Mouse (Mus musculus) embryo, embryonic 11.5 days (tissue): ENCODE data around the gene Mtif2.

ENCODE experiments used
- DNase-seq: peaks from one replicate; pipeline ENCODE4 v3.0.0-alpha.2; 2012; ENCODE audit warnings: low read depth, low spot score

Gene Mtif2

DNA sequence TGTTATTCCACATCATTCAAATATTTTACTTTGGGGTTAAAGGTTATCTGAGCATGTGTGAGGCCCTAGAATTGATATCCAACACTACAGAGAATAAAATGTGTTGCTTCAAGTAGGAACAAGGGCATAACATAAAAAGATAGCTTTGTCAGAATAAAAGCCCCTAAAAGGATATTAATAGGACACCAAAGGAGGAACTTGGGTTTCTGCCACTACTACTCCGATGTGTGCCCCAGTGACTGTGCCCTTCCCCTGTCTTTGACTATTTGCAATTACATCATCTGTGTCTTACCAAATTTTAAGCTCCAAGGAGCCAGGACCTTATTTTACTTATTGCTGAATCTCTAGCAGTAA, 23.2 kb downstream of the Mtif2 start:
- no peak for DNase-seq

DNA sequence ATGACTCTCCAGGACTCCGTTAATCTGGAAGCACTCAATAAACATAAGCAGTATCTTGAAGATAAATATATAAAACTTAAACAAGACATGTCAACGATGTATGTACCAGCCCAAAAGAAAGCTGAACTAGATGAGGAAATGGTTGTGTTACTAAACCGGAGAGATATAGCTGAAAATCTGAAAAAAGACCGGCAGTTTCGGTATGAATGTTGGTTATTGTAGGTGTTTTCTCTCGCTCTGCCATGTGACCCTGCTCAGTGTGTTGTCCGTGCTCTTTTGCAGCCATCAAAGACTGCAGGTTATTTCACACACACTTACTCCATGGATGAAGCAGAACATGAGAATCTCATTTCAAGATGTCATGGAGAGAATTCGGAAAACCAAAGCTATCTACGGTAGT, 34.2 kb downstream of the Mtif2 start:
- DNase-seq = no peak

DNA sequence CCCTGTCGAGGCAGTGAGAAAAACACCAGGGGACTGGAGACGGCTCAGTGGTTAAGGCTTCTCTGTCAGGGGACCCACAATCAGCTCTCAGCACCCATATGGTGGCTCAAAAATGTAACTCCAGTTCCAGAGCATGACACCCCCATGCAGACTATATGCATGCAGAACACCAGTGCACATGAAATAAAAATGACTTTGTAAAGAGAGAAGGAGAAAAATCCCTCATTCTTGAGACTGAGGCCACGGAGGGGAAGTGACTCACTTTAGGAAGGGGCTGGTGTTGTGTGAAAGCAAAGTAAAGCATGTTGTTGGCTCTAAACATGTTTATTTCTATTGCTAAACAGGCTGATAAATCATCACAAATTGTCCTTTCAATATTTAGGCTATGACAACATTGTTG, 34.8 kb downstream of the Mtif2 start:
- DNase-seq = no peak

DNA sequence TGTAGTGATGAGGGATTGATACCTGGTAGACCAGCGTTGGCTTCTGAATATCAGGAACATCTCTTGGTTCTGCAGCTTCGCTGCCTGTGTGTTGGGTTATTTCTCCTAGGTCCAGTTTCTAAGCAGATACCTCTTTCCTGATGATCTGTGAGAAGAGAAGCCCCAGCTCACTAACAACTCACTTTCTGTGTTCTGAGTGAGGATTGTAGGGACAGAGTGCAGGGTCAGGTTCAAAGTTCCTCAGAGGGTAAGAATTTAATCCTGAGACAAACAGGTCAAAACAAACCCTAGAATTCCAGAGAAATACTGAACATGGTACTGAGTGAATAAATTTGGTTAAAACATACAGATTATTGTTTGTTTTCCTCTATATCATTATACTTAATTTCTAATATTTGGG, 37.2 kb downstream of the Mtif2 start:
- DNase-seq = no peak

DNA sequence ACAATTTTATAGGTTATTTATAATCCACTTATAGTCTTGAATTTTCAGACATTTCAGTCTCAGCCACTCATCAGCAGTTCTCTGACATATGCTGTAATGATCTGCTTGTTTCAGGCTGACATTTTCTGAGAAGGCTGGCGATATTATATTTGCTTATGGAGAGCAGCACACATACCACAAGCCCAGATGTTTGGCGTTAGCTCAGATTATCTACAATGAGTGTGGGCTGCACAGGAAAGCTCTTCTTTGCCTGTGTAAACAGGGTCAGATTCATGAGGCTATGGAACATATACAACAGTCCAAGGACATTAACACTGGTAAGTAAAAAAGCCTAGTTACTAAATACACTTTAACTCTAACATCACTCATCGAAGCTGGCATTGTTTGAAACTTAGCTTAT, 45.3 kb downstream of the Mtif2 start:
- no peak for DNase-seq

DNA sequence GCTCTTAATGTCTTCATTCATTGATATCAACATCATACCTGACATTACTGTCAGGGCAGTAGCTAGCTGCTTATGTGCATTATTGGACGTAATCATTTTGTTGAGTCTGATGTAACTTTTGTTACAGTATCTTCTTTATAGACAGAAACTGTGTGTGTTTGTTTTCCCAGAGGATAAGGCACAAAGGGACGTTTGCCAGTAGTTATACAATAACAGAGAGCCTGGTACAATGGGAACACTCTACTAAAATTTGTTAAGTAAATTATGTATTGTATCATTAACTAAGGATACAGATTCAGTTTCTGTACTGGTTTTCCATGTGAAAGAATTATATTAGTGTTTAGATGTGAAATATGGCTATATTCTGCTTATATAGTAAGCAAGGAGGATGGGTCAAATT, 46.4 kb downstream of the Mtif2 start:
- DNase-seq = no peak

DNA sequence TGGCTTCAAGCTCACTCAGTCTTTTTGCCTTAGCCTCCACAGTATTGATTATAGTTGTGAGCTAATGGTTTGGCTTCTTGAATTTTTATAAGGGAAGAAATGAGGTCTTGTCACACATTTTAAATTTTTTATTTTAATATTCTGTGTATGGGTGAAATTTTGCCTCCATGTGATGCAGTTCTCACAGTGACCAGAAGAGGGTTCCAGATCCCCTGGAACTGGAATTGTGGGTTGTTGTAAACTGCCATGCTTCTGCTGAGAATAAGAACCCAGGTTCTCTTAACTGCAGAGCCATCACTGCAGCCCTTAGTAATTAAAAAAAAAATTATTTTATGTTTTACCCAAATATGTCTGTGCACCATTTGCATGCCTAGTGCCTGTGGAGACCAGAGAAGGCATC, 53.4 kb downstream of the Mtif2 start:
- DNase-seq = no peak
